Mouse (Mus musculus) kidney, embryonic 16.5 days (tissue): ENCODE results near the gene Slc35b4. TPM values are rescaled to one million over a fixed set of nuclear protein-coding genes. Genes with fewer than 3 reads are reported as not detected.

ENCODE experiments used
- polyA plus RNA-seq: library from polyadenylated mRNA; unstranded; fragments of >200 nt; fragmentation: Nextera tagmentation; extraction: Ambion mirVana; gene quantifications from 2 replicates; pipeline ENCODE4 v1.2.1, GENCODE M21; 2015

Gene Slc35b4
- polyA plus RNA-seq, 1 experiment from 2014 or later, result 86.0 TPM

Other genes starting within 250 kb of the Slc35b4 start
- 0.91 and 1.3 TPM in 2 replicates for gene Lrguk, start 147.7 kb downstream of the Slc35b4 start, polyA plus RNA-seq
- 195 and 200 TPM in 2 replicates for gene Akr1b3, start 140.4 kb upstream of the Slc35b4 start, polyA plus RNA-seq
- 12.6 and 12.7 TPM in 2 replicates for gene Akr1b8, start 177.0 kb upstream of the Slc35b4 start, polyA plus RNA-seq
- 32.5 and 35.8 TPM in 2 replicates for gene Akr1b10, start 207.1 kb upstream of the Slc35b4 start, polyA plus RNA-seq
- gene Akr1b7, start 235.2 kb upstream of the Slc35b4 start, polyA plus RNA-seq, result 87.6 and 135 TPM in 2 replicates